Mouse (Mus musculus): ENCODE data around the gene Eomes.

Gene Eomes

DNA sequence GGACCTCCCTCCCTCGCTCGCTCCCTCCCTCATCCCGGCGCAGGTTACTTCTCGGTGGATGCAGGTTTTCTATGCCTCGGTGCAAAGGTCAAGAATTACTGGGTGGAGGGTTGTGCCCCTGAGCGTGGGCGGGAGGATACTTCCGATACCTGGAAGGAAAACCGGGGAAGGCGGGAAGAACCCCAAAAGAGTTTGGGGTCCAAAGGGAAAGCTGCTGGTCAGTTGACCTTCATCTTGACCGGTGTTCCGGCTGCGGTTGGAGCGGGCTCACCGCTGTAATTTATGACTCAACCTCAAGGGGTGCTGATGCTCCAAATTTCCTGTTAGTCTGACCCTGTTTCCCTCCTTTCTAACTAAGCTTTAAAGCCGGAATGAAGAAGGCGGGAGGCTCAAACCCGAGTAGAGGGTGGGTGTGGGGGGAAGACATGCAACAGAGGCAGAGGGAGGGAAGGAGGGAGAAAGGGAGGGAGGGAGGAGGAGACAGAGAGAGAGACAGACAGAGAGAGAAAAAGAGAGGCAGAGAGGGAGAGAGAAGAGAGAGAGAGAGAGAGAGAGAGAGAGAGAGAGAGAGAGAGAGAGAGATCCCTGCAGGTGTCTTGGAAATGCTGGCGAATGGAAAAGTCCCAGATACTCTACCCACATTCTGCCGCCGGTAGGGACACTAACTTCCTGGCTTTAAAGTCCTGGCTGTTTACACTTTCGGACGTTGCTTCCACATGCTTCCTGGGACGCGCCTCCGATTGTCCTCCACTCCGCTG is 10.3 kb downstream of the Eomes start:
- peak; percentile 71 for DNase-seq

DNA sequence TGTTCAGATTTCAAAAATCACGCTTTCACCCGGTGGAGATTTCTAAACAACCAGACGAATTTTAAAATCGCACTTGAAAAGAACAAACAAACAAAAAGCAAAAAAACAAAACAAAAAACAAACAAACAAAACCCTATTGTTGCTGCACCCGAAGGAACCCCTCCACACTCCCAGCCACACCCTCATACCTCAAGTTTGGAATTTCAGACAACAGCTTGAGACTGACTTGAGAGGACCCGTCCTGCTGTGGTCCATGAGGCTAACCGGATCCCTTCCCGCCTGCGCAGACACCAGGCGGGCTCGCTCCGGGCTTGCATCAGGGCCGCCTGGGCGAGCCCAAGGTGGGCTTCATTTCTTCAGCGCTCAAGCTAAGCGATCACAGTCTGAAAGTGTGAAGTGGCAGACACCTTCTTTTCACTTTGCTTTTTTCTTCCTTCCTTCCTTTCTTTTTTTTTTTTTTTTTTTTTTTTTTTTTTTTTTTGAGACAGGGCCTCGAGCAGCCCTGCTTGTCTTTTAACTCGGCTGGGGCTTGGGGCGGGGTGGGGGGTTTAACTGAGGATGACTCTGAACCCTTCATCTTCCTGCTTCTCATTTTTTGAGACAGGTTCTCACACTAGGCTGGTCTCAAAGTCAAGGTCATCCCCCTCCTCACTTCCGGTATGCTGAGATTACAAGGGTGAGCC is 11.0 kb downstream of the Eomes start:
- peak; percentile 66 for DNase-seq

DNA sequence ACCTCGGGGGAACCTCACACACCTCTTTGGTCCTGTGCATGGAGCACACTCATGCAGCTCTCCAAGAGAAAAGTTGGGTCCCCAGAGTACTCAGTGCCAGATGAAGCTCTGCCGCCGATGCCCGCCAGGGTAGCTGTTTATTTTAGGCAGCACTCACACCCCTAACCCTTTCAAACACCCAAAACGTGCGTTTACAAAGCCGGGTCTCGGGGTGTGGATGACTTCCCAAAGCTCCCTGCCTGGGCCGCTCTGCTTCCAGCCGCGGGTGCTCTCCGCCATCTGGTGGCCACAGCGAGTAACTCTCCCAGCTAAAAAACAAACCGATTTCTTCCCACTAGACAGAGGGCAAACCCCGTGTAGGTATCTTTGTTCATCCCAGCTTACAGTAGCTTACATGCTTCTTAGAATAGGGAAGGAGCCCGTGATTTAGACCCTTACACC is 11.6 kb downstream of the Eomes start:
- DNase-seq: peak; percentile 88

DNA sequence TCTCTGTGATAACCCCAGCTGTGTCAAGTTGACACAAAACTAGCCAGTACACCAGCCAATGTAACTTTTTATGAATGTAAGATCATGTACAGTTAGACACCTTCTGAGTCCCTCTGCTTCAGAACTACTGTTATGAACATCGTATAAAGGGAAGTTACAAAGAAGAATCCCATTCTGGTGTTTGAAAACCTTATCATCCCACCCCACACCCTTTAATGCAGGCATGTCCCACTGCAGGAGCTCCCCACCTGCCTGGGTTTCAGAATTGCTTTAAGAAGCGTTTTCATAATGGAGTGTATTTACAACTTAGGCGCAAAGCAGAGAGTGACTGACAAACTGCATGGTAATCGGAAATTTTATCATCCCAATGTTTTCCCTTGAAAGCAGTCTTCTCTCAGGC is 13.2 kb downstream of the Eomes start:
- no peak for DNase-seq

DNA sequence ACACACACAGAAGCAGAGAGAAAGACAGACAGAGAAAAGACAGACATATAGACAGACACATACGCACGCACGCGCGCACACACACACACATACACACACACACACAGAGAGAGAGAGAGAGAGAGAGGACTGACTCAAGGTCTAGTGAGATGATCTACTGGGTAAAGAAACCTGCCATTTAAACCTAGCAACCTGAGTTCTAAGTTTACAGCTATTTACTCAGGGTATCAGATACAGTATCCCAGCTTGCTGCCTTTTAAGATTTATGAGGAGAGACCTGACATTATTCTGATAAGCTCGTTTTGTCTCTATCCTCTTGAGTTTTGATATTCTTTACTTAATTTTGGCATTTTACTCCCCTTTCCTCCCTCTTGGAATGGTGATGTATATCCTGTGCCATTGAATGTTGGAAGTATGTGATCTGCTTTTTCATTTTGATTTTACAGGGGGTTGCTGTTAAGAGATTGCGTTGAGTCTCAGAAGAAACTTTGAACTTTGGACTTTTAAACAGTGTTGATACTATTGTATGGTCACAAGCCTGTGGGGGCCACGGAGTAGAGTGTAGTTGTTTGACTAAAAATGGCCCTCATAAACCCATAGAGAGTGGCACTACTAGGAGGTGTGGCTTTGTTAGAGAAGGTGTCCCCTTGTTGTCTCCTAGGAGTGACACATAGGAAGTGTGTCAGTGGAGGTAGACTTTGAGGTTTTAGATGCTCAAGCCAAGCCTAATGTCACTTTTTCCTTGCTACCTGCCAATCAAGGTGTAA is 15.1 kb downstream of the Eomes start:
- no peak for DNase-seq

DNA sequence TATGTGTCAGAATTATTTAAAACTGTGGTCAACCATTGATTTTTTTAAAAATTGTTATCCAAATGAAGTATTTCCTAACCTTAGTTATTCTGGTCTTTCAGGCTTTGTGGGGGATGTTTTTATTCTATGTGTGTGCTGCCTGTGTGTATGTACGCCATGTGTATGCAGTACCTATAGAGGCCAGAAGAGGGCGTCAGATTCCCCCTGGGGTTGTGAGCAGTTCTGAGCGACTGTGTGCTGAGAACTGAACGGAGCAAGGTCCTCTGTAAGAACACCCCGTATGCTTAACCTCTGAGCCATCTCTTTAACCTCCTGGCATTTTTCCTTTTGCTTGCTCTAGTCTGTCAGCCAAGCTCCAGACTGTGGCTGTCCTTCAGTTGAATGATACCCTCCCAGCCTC is 16.1 kb downstream of the Eomes start:
- DNase-seq: no peak

DNA sequence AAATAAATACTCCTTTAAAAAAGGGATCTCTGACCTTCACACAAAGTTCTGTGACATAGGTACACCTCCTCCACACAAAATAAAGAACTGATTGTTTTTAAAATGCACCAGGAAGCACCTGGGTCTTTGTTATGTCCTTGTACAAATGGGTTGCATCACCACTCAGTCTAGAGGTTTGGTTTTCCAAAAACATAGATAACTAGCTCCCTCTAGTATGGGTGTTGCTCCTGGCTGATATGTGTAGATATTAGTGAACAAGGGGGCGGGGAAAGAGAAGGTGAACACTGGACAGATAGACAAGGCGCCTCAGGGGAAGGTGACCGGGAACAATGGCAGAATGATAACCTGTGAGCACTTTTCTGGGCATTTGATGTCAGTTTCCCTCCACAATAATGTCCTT is 17.9 kb downstream of the Eomes start:
- DNase-seq: no peak

DNA sequence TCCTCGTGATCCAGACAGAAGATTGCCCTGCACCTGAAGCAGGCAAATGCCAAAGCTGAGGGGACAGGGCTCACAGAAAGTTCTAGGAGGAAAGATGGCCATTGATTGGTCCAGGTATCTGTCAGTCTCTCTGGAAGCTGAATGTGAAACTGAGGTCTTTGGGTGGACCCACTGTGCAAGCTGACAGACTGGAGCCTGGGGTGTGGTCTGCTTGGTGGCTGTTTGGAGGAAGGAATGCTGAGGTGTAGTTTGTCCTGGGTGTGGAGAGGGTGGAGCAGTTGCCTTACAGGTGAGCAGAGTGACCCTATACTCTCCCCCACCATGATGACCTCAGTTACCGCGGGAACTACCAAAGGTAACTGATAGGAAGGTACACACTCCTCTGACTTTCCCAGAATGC is 18.9 kb downstream of the Eomes start:
- no peak for DNase-seq

DNA sequence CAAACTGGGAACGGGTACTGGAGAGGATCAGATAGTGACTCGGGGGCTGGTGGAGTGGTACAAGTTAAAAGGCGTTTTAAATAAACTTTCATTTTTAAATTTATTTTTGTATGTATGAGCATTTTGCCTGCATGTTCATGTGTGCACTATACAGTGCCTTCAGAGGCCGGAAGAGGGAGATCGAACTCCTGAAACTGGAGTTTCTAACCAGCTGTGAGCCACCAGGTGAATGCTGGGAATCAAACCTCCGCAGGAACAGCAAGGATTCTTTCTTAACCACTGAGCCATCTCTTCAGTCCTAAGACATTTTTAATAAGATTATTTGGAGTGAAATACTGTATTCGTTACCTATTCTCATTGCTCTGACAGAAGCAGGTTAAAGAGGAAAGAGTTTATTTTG is 20.0 kb downstream of the Eomes start:
- no peak for DNase-seq

DNA sequence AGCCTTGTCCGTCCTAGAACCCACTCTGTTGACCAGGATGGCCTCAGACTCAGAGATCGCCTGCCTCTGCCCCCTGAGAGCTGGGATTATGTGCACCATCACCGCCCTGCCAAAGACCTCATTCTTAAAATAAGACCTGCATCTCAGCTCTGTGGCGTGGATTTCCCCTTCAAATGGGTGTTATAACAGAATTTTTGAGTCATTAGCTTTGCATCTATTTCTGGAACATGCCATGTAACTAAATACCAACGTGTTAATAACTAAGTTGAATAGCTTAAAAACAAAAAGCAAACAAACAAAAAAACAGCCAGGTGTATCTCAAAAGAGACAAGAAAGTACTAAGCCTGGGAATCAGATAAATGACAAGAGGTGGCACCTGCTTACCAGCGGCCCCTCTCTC is 23.0 kb downstream of the Eomes start:
- DNase-seq: no peak

DNA sequence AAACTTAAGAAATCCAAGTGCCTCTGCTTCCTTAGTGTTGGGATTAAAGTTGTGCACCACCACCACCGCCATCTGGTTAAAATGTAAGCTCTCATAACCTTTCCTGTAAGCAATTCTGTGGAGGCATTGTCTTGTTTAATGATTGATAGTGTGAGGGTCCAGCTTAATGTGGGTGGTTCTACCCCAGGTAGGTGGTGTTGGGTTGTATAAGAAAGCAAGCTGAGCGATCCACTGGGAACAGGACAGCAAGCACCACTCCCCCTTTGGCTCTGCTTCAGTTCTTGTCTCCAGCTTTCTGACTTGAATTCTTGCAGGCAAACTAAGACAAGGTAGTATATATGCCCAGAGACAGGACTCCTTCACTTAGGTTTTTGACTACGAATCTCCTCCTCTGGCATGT is 26.6 kb downstream of the Eomes start:
- DNase-seq: no peak

DNA sequence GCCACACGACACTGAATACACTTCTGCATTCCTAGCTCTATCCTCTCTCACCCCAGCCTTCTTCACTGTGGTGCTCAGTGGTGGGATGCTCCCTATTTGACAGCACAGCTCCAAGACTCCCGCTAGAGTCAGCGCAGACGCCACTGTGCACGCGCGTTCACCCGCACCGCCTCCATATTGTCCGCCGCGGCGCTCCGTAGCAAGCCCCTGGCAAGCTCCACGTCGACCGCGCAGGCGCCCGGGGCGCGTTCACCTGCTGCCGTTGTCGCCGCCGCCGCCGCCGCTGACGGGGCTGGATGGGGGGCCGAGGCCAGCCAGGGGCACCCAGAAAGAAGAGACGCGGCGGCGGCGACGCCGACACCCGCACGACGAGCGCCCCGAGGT is 28.0 kb downstream of the Eomes start, which contains the start of gene Golga4:
Gene Golga4 (plus strand): TSS at position 248 of the 384 bp plus-strand sequence.
- DNase-seq: peak; percentile 94

DNA sequence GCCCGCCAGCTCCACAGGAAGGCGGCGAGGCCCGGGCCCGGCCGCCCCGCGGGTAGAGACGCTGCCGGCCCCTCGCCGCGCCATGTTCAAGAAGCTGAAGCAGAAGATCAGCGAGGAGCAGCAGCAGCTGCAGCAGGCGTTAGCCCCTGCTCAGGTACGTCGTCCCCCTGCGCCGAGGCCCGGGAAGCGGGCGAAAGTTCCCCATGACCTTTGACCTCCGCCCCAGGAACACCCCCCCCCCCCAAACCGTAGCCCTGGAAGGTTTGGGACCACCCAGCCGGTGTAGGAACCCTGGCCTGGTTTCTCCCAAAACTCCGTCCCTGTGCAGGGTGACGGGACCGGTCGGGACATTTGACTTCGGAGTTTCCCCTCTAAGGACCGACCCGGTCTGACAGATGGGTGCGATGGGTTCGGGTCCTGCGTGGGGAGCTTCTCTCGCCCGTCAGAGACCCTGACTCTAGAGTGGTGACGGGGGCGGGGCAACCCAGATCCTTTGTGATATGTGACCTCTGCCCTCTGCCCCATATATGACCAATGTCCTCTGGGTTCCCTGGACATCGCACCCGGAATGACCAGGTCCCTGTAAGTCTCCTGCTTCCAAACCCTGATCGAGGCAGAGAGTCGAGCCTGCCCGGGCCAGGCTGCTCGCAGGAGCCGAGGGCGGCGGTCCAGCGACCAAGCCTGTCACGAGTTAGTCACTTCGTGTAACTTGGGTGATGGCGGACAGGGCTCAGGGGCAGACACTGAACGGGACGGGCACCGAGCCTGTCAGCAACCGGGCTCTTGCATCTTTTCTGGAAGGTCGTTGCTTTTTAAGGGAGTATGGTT is 28.6 kb downstream of the Eomes start:
- peak; percentile 42 for DNase-seq

DNA sequence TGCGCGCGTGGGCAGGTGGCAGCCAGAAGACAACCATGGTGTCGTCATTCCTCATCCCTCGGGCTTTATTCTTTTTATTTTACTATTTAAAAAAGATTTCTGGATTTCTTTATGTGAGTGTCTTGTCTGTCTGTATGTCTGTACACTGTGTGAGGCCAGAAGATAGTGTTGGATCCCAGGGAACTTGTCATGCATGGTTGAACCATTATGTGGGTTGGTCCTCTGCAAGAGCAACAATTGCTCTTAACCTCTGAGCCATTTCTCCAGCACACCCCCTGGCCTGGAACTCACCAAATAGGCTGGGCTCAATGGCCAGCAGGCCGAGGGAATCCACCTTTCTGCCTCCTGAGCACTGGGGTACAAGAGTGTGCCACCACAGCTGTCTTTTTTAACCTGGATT is 29.5 kb downstream of the Eomes start:
- no peak for DNase-seq

DNA sequence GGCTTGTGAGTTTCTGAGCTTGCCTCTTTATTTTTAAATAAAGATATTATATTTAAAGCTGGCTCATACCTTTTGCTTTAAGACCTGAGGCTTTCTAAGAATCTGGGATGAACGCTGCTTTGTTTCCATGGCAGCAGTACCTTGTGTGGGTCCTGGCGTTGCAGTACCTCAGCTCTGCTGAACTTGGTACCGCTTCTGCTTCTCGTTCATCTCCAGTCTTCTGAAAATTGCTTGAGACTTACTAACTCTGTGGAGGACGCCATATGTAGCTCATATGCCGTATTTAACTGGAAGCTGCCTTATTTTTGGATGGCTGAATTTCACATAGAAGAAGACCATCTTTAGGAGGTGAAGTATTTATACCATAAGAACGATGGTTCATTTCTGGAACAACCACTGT is 30.6 kb downstream of the Eomes start:
- no peak for DNase-seq

DNA sequence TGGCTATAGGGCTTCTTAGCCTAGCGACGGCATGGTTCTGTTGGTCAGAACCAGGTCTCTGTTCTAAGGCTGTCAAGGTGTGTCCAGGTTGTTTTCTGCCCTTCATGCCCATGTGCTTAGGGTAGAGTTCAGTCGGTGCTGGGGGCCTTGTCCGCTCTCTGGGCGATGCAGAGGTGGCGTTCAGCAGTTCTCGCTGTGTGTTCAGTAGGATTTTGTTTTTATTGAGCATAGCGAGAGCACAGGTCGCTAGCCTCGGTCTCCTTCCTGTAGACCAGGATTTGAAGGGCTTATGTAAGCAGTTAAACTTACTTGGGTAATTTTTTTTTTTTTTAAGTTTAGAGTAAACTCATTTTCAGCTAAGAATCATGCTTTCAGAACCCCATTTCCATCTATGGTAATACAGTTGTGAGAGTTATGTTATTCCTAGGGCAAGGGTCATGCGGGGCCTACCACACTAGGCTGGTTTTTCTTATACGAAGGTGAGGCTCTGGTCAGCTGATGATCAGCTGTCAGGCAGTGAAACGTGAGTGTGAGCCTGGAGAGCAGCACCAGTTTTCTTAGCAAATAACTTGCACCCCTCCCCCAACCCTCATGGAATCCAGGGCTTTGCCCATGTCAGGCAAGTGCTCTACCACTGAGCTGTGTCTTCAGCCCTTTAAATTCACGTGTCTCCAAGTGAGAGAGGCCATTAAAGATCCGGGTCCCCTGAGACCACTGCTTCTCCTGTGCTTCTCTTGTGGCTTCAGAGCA is 33.1 kb downstream of the Eomes start:
- peak; percentile 34 for DNase-seq

DNA sequence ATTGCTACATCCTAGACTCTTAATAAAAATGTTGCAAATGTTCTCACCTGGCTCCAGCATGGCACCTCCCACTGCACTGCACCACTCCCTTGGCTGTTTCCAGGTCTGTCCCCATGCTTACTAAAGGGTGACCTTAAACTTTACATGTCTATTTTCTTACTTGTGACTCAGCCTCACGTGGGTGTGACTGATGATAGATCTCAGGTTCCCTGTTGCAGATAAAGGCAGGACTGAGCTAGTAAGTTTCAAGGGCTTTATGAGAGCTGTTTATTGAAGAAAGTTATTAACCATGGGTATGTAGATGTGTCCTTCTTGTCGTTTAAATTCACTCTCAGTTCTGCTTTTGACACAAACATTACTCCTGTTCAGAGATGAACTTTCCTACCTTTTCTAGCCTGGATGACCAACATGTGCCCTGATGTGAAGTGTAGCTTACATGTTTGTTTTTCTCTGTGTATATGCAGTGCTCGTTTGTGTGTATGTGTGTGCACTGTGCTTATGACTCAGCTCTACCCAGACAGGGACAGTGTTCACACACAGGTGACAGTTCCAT is 34.7 kb downstream of the Eomes start:
- no peak for DNase-seq

DNA sequence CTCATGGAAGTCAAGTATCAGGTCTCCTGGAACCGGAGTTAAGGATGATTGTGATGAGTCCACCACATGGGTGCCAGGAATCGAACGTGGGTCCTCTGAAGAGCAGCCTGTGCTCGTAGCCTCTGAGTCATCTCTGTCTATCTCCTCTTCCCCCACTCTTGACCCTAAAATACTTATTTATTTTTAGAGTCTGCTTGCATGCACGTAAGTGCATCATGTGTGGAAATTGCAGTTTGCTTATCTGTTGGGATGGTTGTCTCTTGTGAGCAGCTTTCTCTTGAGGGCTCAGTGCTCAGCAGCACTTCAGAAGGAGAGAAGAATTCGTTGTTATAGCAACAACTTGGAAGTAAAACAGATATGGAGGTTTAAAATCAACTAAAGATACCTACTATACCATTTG is 37.5 kb downstream of the Eomes start:
- no peak for DNase-seq

DNA sequence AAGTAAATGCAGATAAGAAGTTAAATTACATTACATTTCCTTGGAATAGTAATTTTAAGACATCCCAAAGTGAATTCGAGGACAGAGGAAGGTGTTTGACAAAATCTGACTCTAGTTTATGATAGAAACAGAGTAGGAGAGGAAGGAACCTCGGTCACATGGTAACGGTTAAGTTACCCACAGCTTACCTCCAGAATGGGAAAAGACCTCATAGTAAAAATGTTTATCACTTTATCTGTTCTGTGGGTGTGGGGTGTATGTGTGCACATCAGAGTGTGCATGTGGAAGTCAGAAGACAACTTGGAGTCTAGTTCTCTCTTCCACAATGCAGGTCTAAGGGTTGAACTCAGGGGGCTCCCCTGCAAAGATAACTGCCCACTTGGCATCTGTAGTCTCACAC is 38.1 kb downstream of the Eomes start:
- DNase-seq: no peak

DNA sequence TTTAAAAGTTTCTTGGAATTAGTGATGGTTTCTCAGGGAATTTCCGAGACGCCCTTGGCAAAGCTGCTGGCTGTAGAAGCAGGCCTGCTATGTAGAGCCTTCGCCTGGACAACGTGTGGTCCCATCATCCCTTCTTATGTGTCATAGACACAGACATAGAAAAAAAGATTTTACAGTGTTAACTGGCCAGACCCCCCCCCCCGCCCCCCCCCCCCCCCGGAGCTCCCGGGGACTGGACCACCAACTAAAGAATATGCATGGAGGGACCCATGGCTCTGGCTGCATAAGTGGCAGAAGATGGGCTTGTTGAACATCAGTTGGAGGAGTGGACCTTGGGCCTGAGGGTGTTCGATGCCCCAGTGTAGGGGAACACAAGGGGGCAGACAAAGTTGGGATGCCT is 39.6 kb downstream of the Eomes start:
- DNase-seq: no peak

DNA sequence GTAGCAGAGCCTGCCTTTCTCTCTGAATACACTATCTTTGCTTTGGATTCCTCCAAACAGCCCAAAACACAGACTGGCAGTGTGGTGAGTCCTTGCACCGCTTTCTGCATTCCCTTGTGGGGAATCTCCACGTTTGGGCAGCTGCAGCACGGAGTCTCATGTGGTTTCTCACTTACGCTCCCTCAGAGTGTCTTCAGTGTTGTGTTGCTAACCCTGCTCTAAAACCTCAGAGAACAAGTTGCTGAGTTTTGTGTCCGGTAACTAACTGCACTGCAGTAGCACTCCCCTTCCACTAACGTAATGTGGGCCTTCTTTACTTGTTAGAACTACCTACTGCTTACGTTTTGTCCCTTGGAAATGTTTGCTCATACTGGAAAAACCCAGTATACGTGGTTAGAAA is 41.1 kb downstream of the Eomes start:
- DNase-seq: no peak

DNA sequence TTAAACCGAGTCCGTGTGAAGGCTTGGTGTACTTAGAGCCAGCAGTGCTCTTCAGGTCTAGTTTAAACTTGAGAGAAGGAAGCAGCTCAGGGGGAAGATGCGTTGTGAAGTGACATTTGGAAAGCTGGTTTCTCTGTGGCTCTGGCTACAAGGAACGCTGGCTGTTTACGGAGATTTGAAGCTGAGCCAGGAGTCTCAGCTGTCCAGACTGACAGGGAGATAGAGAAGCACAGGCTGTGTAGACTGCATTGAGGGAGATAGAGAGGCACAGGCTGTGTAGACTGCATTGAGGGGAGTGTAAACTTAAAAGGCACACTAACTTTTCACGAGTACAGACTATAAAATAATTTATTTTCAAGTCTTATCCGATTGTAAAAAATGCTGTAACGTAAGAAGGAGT is 42.0 kb downstream of the Eomes start:
- DNase-seq: no peak

All from embryo, embryonic 11 days (tissue).